Mouse (Mus musculus) ES-E14 (cell line): ENCODE results near the gene Shroom2.

ENCODE experiments used
- CHD2 ChIP-seq: IDR thresholded peaks from 2 replicates; pipeline ENCODE4 v1.6.1; 2014; ENCODE audit warnings: mild to moderate bottlenecking, low read depth, low read length, inconsistent platforms
- ZC3H11A ChIP-seq: IDR thresholded peaks from 2 replicates; pipeline ENCODE4 v1.6.1; 2012; ENCODE audit warnings: low read depth, mild to moderate bottlenecking, inconsistent platforms, low read length, borderline replicate concordance
- ZNF384 ChIP-seq: IDR thresholded peaks from 2 replicates; pipeline ENCODE4 v1.6.1; 2012; ENCODE audit warnings: low read depth, low read length, inconsistent platforms

GRCm38 (mm10) chrX:152643679-152644638 lies 125.3 kb downstream of the Shroom2 start:
- TF ChIP-seq ZNF384 (no peak), ZC3H11A (no peak), CHD2 (no peak)
